Mouse (Mus musculus) CH12.LX (cell line): ENCODE results near the gene Sema4a. TPM values are rescaled to one million over a fixed set of nuclear protein-coding genes. Genes with fewer than 3 reads are reported as not detected.
A peak's percentile ranks its signal among the peaks of the same experiment; 100 is the strongest.

Experiments used
- DNase-seq: peaks from one replicate; pipeline ENCODE4 v3.0.0-alpha.2; 2013; ENCODE audit errors: extremely low read depth
- H3K27ac ChIP-seq: 2 replicates; pipeline ENCODE4 v1.5.1; 2012; ENCODE audit warnings: low read depth, mild to moderate bottlenecking, control low read depth, moderate library complexity; ENCODE audit not compliant: insufficient read depth
- H3K27me3 ChIP-seq: replicated peaks from 2 replicates; pipeline ENCODE3; 2012; ENCODE audit warnings: inconsistent platforms
- H3K36me3 ChIP-seq, 2 experiments: replicated peaks in 1 of 2; 2 replicates each; pipeline versions ENCODE3 to v1.6.1; 2012; ENCODE audit warnings: inconsistent platforms in 1 of 2, low read length in 1 of 2, mild to moderate bottlenecking in 1 of 2, mixed read lengths in 1 of 2, moderate library complexity in 1 of 2; ENCODE audit not compliant: control insufficient read depth in 1 of 2, insufficient read depth in 1 of 2
- H3K4me1 ChIP-seq, 2 experiments: 2 replicates each; pipeline ENCODE4 v1.6.1; 2012; ENCODE audit warnings: inconsistent platforms in 1 of 2, moderate library complexity in 1 of 2; ENCODE audit not compliant: insufficient read depth in 2 of 2, control insufficient read depth in 1 of 2
- H3K4me2 ChIP-seq: 2 replicates; pipeline ENCODE4 v1.6.1; 2012; ENCODE audit warnings: low read depth, mild to moderate bottlenecking, control low read depth; ENCODE audit not compliant: poor library complexity, insufficient read depth, severe bottlenecking
- H3K4me3 ChIP-seq, 3 experiments: fragments of 150-350 bp in 1 of 3; sonication (generic) in 1 of 3; replicated peaks in 1 of 3; 2 replicates each; pipeline versions ENCODE3 to v1.5.1; 2011 to 2012; ENCODE audit warnings: low read depth in 2 of 3, low read length in 2 of 3, mild to moderate bottlenecking in 2 of 3, moderate library complexity in 2 of 3, control low read depth in 1 of 3, improper control_type of control experiment in 1 of 3, inconsistent platforms in 1 of 3, mixed read lengths in 1 of 3; ENCODE audit not compliant: poor library complexity in 1 of 3
- H3K79me2 ChIP-seq: replicated peaks from 2 replicates; pipeline ENCODE4 v1.6.1; 2012; ENCODE audit warnings: mild to moderate bottlenecking, moderate library complexity; ENCODE audit not compliant: control insufficient read depth, poor library complexity, insufficient read depth, severe bottlenecking; ENCODE audit errors: extremely low read depth
- H3K9ac ChIP-seq: 2 replicates; pipeline ENCODE4 v1.6.1; 2012; ENCODE audit warnings: low read depth, mild to moderate bottlenecking, control low read depth, moderate library complexity; ENCODE audit not compliant: insufficient read depth
- H3K9me3 ChIP-seq: replicated peaks from 2 replicates; pipeline ENCODE3; 2012; ENCODE audit warnings: low read length, inconsistent platforms, mixed read lengths
- CTCF ChIP-seq, 2 experiments: IDR thresholded peaks in 1 of 2; conservative IDR thresholded peaks in 1 of 2; 2 replicates each; pipeline ENCODE4 v1.5.1; 2011 to 2012; ENCODE audit warnings: low read depth in 2 of 2, low read length in 2 of 2, improper control_type of control experiment in 1 of 2, inconsistent platforms in 1 of 2, mild to moderate bottlenecking in 1 of 2, moderate library complexity in 1 of 2
- E2F4 ChIP-seq: IDR thresholded peaks from 2 replicates; pipeline ENCODE4 v1.6.1; 2011; ENCODE audit warnings: low read depth, low read length, improper control_type of control experiment; ENCODE audit not compliant: insufficient replicate concordance
- ETS1 ChIP-seq: conservative IDR thresholded peaks from 2 replicates; pipeline ENCODE4 v1.6.1; 2012; ENCODE audit warnings: low read depth, mild to moderate bottlenecking, inconsistent platforms, low read length, improper control_type of control experiment, moderate library complexity
- GABPA ChIP-seq: IDR thresholded peaks from 2 replicates; pipeline ENCODE4 v1.6.1; 2012; ENCODE audit warnings: low read depth, low read length, improper control_type of control experiment, inconsistent platforms; ENCODE audit not compliant: insufficient replicate concordance
- IRF4 ChIP-seq: IDR thresholded peaks from 2 replicates; pipeline ENCODE4 v1.6.1; 2014; ENCODE audit warnings: low read depth, mild to moderate bottlenecking, inconsistent platforms, low read length, improper control_type of control experiment
- JUN ChIP-seq: IDR thresholded peaks from 2 replicates; pipeline ENCODE4 v1.6.1; 2011; ENCODE audit warnings: low read depth, mild to moderate bottlenecking, low read length, improper control_type of control experiment, moderate library complexity; ENCODE audit not compliant: insufficient read depth
- JUND ChIP-seq: conservative IDR thresholded peaks from 2 replicates; pipeline ENCODE4 v1.6.1; 2011; ENCODE audit warnings: low read depth, low read length, improper control_type of control experiment
- MAFK ChIP-seq: IDR thresholded peaks from 2 replicates; pipeline ENCODE4 v1.6.1; 2011; ENCODE audit warnings: low read length, improper control_type of control experiment; ENCODE audit not compliant: insufficient replicate concordance
- MEF2A ChIP-seq: IDR thresholded peaks from 2 replicates; pipeline ENCODE4 v1.6.1; 2014; ENCODE audit warnings: low read depth, mild to moderate bottlenecking, inconsistent platforms, low read length, improper control_type of control experiment, borderline replicate concordance
- NRF1 ChIP-seq: IDR thresholded peaks from 2 replicates; pipeline ENCODE4 v1.6.1; 2014; ENCODE audit warnings: low read depth, mild to moderate bottlenecking, inconsistent platforms, low read length, improper control_type of control experiment, moderate library complexity
- PAX5 ChIP-seq: IDR thresholded peaks from 2 replicates; pipeline ENCODE4 v1.6.1; 2012; ENCODE audit warnings: low read length, inconsistent platforms, mixed read lengths
- POLR2A ChIP-seq: IDR thresholded peaks from 2 replicates; pipeline ENCODE4 v1.6.1; 2011; ENCODE audit warnings: low read depth, mild to moderate bottlenecking, improper control_type of control experiment, low read length
- RAD21 ChIP-seq: IDR thresholded peaks from 2 replicates; pipeline ENCODE4 v1.6.1; 2011; ENCODE audit warnings: low read depth, mild to moderate bottlenecking, low read length, improper control_type of control experiment, moderate library complexity
- RCOR1 ChIP-seq: conservative IDR thresholded peaks from 2 replicates; pipeline ENCODE4 v1.6.1; 2012; ENCODE audit warnings: low read depth, mild to moderate bottlenecking, inconsistent platforms, low read length, improper control_type of control experiment
- SIN3A ChIP-seq: IDR thresholded peaks from 2 replicates; pipeline ENCODE4 v1.6.1; 2012; ENCODE audit warnings: low read length, improper control_type of control experiment, inconsistent platforms
- SMC3 ChIP-seq: IDR thresholded peaks from 2 replicates; pipeline ENCODE4 v1.6.1; 2011; ENCODE audit warnings: low read depth, low read length, improper control_type of control experiment
- TBP ChIP-seq: conservative IDR thresholded peaks from 2 replicates; pipeline ENCODE4 v1.6.1; 2011; ENCODE audit warnings: low read depth, low read length, improper control_type of control experiment
- TCF12 ChIP-seq: IDR thresholded peaks from 2 replicates; pipeline ENCODE4 v1.6.1; 2014; ENCODE audit warnings: low read depth, mild to moderate bottlenecking, inconsistent platforms, low read length, improper control_type of control experiment
- USF2 ChIP-seq: conservative IDR thresholded peaks from 2 replicates; pipeline ENCODE4 v1.6.1; 2011; ENCODE audit warnings: low read depth, low read length, improper control_type of control experiment
- ZMIZ1 ChIP-seq: IDR thresholded peaks from 2 replicates; pipeline ENCODE4 v1.6.1; 2012; ENCODE audit warnings: low read depth, mild to moderate bottlenecking, inconsistent platforms, low read length, improper control_type of control experiment
- dilution Hi-C: fragments of 300-500 bp; cut with MboI; formaldehyde crosslinking; loops from 2 replicates; pipeline ENCODE4 v1.14.3; 2020; ENCODE audit warnings: low sequenced_read_pairs; ENCODE audit not compliant: extremely low pct_unique_long_range_greater_than_20kb, extremely low pct_ligation_motif_present
- in situ Hi-C: fragments of 300-500 bp; cut with MboI; formaldehyde crosslinking; loops from 3 replicates; pipeline ENCODE4 v1.14.3; 2019; ENCODE audit warnings: low sequenced_read_pairs, low pct_ligation_motif_present, low pct_unique_long_range_greater_than_20kb, mixed read lengths
- polyA plus RNA-seq: library from polyadenylated mRNA; unstranded; fragments of >175 nt; gene quantifications from 2 replicates; pipeline ENCODE4 v1.2.1, GENCODE M21; 2012; ENCODE audit warnings: low read depth; ENCODE audit not compliant: insufficient read length
- total RNA-seq, 2 experiments: library from RNA; depleted of rRNA; stranded (reverse); fragments of 300-350 nt in 1 of 2; fragments of >200 nt in 1 of 2; gene quantifications; 2 replicates each; pipeline ENCODE4 v1.2.3; 2012 to 2014

Gene Sema4a
- total and polyA plus RNA-seq, 3 experiments, result 3.5 to 7.1 (median 4.7) TPM

DNA sequence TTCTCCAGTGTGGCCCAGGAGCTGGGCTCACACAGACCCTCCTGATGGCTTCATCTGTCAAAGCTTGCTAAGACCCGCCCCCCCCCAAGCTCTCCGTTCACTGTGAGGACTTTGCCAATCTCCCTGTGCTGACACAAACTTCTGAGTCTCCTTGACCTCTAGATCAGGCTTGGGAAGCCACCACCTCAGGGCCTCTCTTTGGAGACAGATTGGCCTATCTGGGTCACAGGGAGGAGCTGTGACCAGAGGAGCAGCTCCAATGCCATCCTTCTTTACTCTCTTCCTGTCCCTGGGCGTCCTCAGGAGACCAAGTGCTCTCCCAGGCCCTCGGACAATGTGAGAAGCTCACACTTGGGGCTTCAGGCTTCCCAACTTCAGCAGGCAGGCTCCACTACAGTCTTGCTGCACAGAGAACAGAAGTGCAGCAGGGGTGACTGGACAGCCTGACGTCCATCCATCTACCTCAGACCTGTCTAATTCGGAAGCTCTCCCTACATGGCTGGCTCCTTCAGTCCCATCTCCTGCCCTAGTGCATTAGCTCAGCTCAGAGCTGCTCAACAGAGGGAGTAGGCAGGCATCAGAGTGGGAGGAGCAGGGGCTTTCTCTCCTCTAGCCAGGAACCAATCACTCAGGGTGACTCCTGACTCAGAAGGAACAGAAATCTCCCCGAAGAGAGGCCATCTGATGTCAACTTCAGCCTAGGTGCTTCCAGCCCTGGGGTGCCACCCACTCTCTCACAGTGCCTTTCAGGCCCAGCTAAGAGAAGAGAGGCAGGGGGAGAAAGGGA is 4.0 kb downstream of the Sema4a start:
- Histone ChIP-seq H3K4me3 (no peak overlapping the region), H3K9ac (no peak overlapping the region), H3K4me2 (no peak overlapping the region), H3K27ac (no peak overlapping the region), H3K79me2 (no peaks in the 10 kb centered on the region), H3K4me1 (peaks cover 29 to 77% of the 10 kb centered on the region in 2 experiments), H3K36me3 (no peaks in the 10 kb centered on the region), H3K9me3 (no peaks in the 10 kb centered on the region), H3K27me3 (no peaks in the 10 kb centered on the region)
- in situ Hi-C loops, result no loop called here
- TF ChIP-seq POLR2A (no peak), TBP (peak; percentile 44; the same call in 1 of the 2 replicates), ZMIZ1 (0 out of 2 replicates have a peak, but pooled peaks have one; percentile 42)
- DNase-seq, result peak; percentile 69
- dilution Hi-C loops, result no loop called here

DNA sequence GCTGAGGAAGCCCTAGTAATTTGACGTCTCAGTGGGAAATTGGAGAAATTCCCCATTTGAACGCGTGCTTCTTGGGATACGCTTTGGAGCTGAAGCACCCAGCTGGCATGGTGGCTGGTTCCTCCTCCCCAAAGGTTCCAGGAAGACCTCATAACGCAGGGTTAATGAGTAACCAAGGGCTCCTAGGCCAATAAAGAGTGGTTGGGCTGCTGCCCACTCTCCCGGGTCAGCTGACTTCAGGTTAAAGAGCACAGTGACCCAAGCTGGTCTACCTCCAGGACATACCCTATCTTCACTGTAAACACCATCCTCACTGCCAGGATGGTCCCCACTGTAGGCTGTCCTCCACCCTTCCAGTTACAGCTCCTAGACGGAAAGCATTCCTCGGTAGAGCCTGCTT is 4.7 kb downstream of the Sema4a start:
- dilution Hi-C loops (no loop called here), in situ Hi-C loops (no loop called here)
- Histone ChIP-seq H3K4me3 (no peak overlapping the region), H3K36me3 (no peaks in the 10 kb centered on the region), H3K4me2 (no peak overlapping the region), H3K9me3 (no peaks in the 10 kb centered on the region), H3K79me2 (no peaks in the 10 kb centered on the region), H3K27ac (no peak overlapping the region), H3K4me1 (peaks cover 27 to 72% of the 10 kb centered on the region in 2 experiments)
- DNase-seq, result no peak
- TF ChIP-seq MEF2A (no peak), JUND (no peak), TCF12 (no peak), SMC3 (no peak), CTCF (conservative IDR thresholded peaks at IDR 0.05 in 1 of 2, IDR thresholded peaks at IDR 0.05 in 1 of 2; ENCODE audit: low read depth in 2 of 2, low read length in 2 of 2) (no peak)
- TF ChIP-seq, all 38 proteins: peak for 0
- Histone ChIP-seq H3K9ac (no peak overlapping the region), H3K27me3 (no peaks in the 10 kb centered on the region)

DNA sequence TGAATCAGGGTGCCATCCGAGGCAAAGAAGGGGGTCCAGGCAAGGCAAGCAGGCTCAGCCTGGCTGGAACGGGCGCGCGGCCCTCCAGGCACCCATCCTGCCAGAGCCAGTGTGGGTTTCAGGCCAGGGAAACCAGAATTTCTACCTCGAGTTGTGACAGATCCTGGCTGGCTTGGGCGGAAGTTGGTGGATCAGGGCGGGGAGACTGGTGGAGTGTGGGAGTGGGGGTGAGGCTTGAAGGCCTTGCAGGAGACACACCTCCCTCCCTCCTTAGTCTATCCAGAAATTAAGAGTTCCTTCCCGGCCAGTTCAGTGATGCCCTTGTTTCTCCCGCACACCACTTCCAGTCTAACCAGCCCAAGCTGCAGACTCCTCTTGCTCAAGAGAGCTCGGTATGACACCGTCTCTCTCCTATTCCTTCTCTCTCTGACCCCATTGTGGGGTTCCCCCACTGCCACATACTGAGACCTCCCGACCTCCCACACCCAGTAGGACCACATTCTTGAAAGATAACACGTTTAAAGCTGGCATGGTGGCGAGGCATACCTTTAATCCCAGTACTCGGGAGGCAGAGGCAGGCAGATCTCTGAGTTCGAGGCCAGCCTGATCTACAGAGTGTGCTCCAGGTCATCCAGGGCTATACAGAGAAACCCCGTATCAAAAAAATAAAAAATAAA is 5.3 kb downstream of the Sema4a start:
- H3K36me3 ChIP-seq, result no peaks in the 10 kb centered on the region
- no peak for DNase-seq
- in situ Hi-C loops (no loop called here), dilution Hi-C loops (no loop called here)
- no peaks in the 10 kb centered on the region for H3K79me2 ChIP-seq
- no peak overlapping the region for H3K9ac ChIP-seq
- H3K27ac ChIP-seq, result no peak overlapping the region
- H3K9me3 ChIP-seq, result no peaks in the 10 kb centered on the region
- no peaks in the 10 kb centered on the region for H3K27me3 ChIP-seq
- no peak overlapping the region for H3K4me3 ChIP-seq
- peaks cover 22 to 66% of the 10 kb centered on the region in 2 experiments for H3K4me1 ChIP-seq
- no peak for TF ChIP-seq MAFK
- TF ChIP-seq IRF4, result no peak
- TF ChIP-seq RCOR1, result no peak
- no peak for TF ChIP-seq SIN3A
- no peak for TF ChIP-seq RAD21
- TF ChIP-seq E2F4, result no peak
- TF ChIP-seq JUN, result no peak
- TF ChIP-seq USF2, result no peak
- no peak for TF ChIP-seq ZMIZ1
- no peak for TF ChIP-seq JUND
- TF ChIP-seq NRF1, result no peak
- no peak for TF ChIP-seq GABPA
- no peak for TF ChIP-seq PAX5
- no peak for TF ChIP-seq ETS1
- H3K4me2 ChIP-seq, result no peak overlapping the region
